Mouse (Mus musculus): ENCODE results near the gene Taar1. TPM values are rescaled to one million over a fixed set of nuclear protein-coding genes. Genes with fewer than 3 reads are reported as not detected.

Taar1 gene
- polyA plus RNA-seq, 1 experiment from 2014 or later, result not detected

DNA sequence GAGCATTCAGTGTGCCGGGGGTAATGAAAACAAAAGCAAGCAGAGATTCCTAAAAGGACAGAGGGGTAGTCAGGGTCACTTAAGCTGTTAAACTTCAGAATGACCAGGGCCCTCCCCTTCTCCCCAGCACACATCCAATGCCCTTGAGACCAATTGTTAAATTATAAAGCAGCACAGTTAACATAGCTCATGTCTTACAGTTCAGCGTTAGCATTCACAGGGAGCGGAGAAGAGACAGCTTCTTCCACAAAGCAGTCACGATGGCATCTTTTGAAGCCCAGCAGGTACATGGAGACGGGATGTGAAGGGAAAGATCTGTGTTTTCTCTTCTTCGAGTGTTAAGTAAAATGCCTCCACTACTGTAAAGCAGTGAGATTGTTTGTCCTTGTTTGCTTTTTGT lies 18.2 kb downstream of the Taar1 start, which contains the start of gene Taar2:
Gene Taar2 (plus strand): TSS at position 261 of the 400 bp plus-strand sequence.
- H3K27ac ChIP-seq (replicated peaks), result no peak within 1 kb of the TSS
- ATAC-seq (ENCODE audit: low FRiP score, low read depth), result no peak
- no peak within 1 kb of the TSS for H3K9ac ChIP-seq
- peak within 1 kb of the TSS; percentile 16; the same call in 1 of the 2 replicates for H3K4me2 ChIP-seq
- WGBS, result 38% methylated on average over 6 of the region's 6 CpGs
- H3K4me1 ChIP-seq (replicated peaks), result no peaks in the 10 kb centered on the region
- H3K27me3 ChIP-seq, result no peaks in the 10 kb centered on the region
- no peaks in the 10 kb centered on the region for H3K9me3 ChIP-seq
- H3K36me3 ChIP-seq, result no peaks in the 10 kb centered on the region
- H3K4me3 ChIP-seq, result no peak within 1 kb of the TSS

DNA sequence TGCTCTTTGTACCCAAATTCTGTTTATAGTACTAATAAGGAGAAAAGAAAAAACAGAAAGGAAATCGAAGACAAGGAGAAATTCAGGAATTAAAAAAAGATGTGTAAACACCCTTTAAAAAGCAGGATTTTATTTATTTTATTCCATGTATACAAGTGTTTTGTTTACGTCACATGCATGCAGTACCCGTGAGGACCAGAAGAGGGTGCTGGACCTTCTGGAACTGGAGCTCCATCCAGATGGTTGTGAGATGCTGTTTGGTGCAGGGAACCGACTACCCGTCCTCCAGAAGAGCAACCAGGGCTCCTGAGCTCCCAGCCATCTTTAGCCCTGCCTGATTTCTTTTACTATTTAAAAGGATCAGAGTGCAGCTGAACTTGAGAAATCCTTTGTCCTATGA lies 22.3 kb downstream of the Taar1 start:
- Histone ChIP-seq H3K36me3 (no peaks in the 10 kb centered on the region), H3K9me3 (no peaks in the 10 kb centered on the region), H3K4me3 (no peak overlapping the region), H3K4me2 (no peak overlapping the region), H3K4me1 (replicated peaks) (no peaks in the 10 kb centered on the region), H3K9ac (no peak overlapping the region), H3K27me3 (no peaks in the 10 kb centered on the region), H3K27ac (replicated peaks) (no peak overlapping the region)
- ATAC-seq (ENCODE audit: low FRiP score, low read depth), result no peak
- 79% methylated on average over 5 of the region's 5 CpGs for WGBS

DNA sequence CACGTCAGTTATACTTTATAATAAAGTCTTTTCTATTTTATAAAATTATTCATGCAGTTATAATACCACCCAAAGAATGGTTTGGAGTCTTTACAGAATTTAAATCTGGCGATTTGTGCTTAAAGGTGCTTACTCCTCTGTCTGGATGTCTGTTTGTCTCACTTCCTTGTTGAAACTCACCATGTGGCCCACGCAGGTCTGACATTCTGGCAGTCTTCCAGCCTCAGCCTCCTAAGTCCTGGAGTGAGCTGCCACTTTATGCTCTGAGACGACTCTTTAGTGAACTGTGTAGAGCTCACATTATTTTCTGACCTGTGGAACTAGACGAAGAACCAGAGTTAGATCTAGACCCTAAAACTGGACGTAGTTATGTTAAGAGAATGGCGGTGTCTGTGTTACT lies 27.9 kb downstream of the Taar1 start:
- Histone ChIP-seq H3K9me3 (no peaks in the 10 kb centered on the region), H3K27ac (replicated peaks) (no peak overlapping the region), H3K4me2 (no peak overlapping the region), H3K4me1 (replicated peaks) (no peaks in the 10 kb centered on the region), H3K4me3 (no peak overlapping the region), H3K27me3 (no peaks in the 10 kb centered on the region), H3K36me3 (no peaks in the 10 kb centered on the region), H3K9ac (no peak overlapping the region)
- 66% methylated on average over 7 of the region's 7 CpGs for WGBS
- no peak for ATAC-seq (ENCODE audit: low FRiP score, low read depth)

DNA sequence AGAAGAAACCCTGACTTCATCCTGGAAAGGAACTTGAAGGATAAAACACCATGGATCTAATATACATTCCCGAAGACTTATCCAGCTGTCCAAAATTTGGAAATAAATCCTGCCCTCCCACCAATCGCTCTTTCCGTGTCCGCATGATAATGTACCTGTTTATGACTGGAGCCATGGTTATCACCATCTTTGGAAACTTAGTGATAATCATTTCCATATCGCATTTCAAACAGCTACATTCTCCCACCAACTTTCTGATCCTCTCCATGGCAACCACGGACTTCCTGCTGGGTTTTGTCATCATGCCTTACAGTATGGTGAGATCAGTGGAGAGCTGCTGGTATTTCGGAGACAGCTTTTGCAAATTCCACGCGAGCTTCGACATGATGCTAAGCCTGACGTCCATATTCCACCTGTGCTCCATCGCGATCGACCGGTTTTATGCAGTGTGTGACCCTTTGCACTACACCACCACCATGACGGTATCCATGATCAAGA lies 29.4 kb downstream of the Taar1 start, which contains the start of gene Taar3:
Gene Taar3 (plus strand): TSS at position 51 of the 498 bp plus-strand sequence.
- no peaks in the 10 kb centered on the region for H3K4me1 ChIP-seq (replicated peaks)
- H3K27ac ChIP-seq (replicated peaks), result no peak within 1 kb of the TSS
- WGBS, result 78% methylated on average over 16 of the region's 16 CpGs
- H3K9me3 ChIP-seq, result no peaks in the 10 kb centered on the region
- H3K27me3 ChIP-seq, result no peaks in the 10 kb centered on the region
- H3K4me3 ChIP-seq, result no peak within 1 kb of the TSS
- H3K36me3 ChIP-seq, result no peaks in the 10 kb centered on the region
- H3K9ac ChIP-seq, result no peak within 1 kb of the TSS
- ATAC-seq (ENCODE audit: low FRiP score, low read depth), result no peak
- H3K4me2 ChIP-seq, result no peak within 1 kb of the TSS

DNA sequence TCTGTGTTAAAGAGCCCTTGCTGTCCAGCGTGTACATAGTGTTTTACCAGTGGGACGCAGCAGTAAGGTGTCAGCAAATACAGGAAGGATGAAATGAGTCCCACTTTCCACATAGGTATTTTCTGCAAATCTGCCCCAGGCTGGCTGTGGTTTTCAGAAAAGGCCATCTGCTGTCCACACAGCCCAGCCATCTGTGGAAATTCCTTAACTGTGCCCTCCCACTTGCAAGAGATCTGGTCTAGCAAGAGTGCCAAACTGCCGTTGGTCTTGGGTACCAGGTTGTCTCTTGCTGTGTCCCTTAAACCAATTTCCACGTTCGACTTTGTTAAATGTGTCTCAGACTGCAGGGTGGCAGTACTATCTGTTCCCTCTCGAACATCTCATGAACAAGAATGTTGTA lies 31.6 kb downstream of the Taar1 start:
- ATAC-seq (ENCODE audit: low FRiP score, low read depth), result no peak
- no peaks in the 10 kb centered on the region for H3K4me1 ChIP-seq (replicated peaks)
- no peak overlapping the region for H3K4me3 ChIP-seq
- no peaks in the 10 kb centered on the region for H3K27me3 ChIP-seq
- H3K9me3 ChIP-seq, result no peaks in the 10 kb centered on the region
- no peak overlapping the region for H3K27ac ChIP-seq (replicated peaks)
- no peak overlapping the region for H3K4me2 ChIP-seq
- 83% methylated on average over 6 of the region's 6 CpGs for whole genome bisulfite sequencing
- no peaks in the 10 kb centered on the region for H3K36me3 ChIP-seq
- no peak overlapping the region for H3K9ac ChIP-seq

DNA sequence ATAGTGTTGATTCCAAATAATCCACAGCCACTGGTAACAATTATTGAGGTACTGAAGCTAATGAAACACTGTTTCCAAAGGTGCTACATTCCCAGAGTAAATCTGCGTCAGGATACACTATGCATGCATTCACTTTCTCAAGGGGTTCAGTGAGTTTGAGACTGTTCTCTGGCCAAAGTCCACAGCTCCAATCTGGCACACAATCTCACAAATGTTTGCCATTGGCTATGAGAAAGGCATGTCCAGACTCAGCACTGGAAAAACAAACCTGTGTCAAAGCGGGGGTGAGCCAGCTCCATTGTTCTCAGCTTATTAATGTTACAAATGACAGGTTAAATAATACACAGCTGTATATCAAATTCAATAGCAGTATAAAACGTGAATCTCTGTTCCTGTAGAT lies 38.9 kb downstream of the Taar1 start:
- Histone ChIP-seq H3K27ac (replicated peaks) (no peak overlapping the region), H3K4me1 (replicated peaks) (no peaks in the 10 kb centered on the region), H3K27me3 (no peaks in the 10 kb centered on the region), H3K9ac (no peak overlapping the region), H3K9me3 (no peaks in the 10 kb centered on the region), H3K4me2 (no peak overlapping the region), H3K4me3 (no peak overlapping the region), H3K36me3 (no peaks in the 10 kb centered on the region)
- 65% methylated on average over 3 of the region's 3 CpGs for WGBS
- no peak for ATAC-seq (ENCODE audit: low FRiP score, low read depth)

DNA sequence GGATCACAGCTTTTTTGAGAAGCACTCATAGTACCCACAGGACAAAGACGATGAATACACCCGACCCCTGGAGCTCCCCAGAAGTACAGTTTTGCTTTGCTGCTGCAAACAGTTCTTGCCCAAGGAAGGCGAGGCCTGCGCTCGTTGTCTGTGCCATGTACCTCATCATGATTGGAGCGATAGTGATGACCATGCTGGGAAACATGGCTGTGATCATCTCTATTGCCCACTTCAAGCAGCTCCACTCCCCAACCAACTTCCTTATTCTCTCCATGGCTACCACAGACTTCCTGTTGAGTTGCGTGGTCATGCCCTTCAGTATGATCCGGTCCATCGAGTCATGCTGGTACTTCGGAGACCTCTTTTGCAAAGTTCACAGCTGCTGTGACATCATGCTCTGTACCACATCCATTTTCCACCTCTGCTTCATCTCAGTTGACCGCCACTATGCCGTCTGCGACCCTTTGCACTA lies 40.3 kb downstream of the Taar1 start, which contains the start of gene Taar4:
Gene Taar4 (plus strand): TSS at position 51 of the 472 bp plus-strand sequence.
- Histone ChIP-seq H3K27ac (replicated peaks) (no peak within 1 kb of the TSS), H3K4me1 (replicated peaks) (no peaks in the 10 kb centered on the region)

DNA sequence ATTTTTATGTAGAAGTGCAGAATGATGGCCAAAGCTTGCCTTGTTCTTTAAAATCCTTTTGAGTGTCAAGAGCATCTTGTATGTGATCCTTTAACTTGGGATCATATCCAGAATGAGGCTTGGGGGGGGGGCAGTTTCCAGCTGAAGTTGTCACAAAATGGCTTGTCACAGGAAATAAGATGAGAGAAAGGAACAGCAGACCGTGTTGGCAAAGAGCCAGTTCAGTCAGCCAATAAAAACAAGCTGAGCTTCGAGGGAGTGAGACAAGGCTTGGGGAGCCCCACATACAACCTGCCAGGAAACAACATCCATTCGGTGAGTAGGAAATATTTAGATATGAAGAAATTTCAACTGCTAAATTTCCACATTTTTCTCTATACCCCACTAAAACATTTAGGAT lies 43.3 kb downstream of the Taar1 start:
- Histone ChIP-seq H3K4me2 (no peak overlapping the region), H3K36me3 (no peaks in the 10 kb centered on the region), H3K4me3 (no peak overlapping the region), H3K9me3 (no peaks in the 10 kb centered on the region), H3K9ac (no peak overlapping the region), H3K27me3 (no peaks in the 10 kb centered on the region), H3K27ac (replicated peaks) (no peak overlapping the region), H3K4me1 (replicated peaks) (no peaks in the 10 kb centered on the region)
- WGBS, result 56% methylated on average over 3 of the region's 3 CpGs
- no peak for ATAC-seq (ENCODE audit: low FRiP score, low read depth)

More for the DNA sequence above, 40.3 kb downstream of the Taar1 start, which contains the start of gene Taar4:
- Histone ChIP-seq H3K36me3 (no peaks in the 10 kb centered on the region), H3K9me3 (no peaks in the 10 kb centered on the region), H3K4me3 (no peak within 1 kb of the TSS), H3K9ac (no peak within 1 kb of the TSS), H3K27me3 (no peaks in the 10 kb centered on the region), H3K4me2 (no peak within 1 kb of the TSS)
- ATAC-seq (ENCODE audit: low FRiP score, low read depth), result no peak
- WGBS, result 94% methylated on average over 13 of the region's 13 CpGs

DNA sequence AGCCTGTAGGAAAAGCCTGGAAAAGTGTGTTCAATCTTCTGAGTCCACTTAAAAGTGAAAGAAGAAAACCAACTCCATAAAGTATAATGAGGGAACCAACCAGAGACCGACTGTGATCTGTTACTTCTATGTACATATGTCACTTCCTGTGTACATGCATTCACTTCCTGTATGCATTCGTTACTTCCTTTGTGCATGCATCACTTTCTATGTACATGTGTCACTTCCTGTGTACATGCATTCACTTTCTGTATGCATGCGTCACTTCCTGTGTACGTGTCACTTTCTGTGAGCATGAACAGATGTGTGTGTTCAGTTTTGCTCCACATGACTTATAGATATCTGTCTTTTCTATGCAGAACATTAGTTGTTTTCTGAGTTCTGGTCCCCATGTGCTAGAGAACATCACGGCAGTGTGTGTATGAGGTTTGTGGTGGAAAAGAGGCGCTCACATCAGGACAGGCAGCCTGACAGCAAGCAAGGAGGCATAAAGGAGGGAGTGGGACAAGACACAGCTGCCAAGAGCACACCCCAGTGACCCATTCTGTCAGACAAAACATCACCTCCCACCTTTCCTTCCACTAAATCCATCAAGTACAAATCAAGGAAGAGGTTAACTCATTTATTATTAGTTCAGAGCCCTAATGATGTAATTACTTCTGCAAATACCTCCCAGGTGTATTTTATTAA lies 44.9 kb downstream of the Taar1 start:
- H3K27ac ChIP-seq (replicated peaks), result no peak overlapping the region
- H3K9me3 ChIP-seq, result no peaks in the 10 kb centered on the region
- no peak overlapping the region for H3K9ac ChIP-seq
- no peaks in the 10 kb centered on the region for H3K36me3 ChIP-seq
- no peak overlapping the region for H3K4me2 ChIP-seq
- H3K4me1 ChIP-seq (replicated peaks), result no peaks in the 10 kb centered on the region
- no peak for ATAC-seq (ENCODE audit: low FRiP score, low read depth)
- WGBS, result 92% methylated on average over 6 of the region's 6 CpGs
- no peak overlapping the region for H3K4me3 ChIP-seq
- H3K27me3 ChIP-seq, result no peaks in the 10 kb centered on the region

DNA sequence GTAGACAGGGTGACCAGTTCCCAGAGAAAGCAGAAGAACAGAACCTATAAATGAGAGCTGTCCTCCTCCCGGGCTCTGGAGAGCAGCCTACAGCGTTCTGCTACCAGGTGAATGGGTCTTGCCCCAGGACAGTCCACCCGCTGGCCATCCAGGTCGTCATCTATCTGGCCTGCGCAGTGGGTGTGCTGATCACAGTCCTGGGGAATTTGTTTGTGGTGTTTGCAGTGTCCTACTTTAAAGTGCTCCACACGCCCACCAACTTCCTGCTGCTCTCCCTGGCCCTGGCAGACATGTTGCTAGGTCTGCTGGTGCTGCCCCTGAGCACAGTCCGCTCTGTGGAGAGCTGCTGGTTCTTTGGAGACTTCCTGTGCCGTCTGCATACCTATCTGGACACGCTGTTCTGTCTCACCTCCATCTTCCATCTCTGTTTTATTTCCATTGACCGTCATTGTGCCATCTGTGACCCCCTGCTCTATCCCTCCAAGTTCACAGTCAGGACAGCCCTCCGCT lies 50.6 kb downstream of the Taar1 start, which contains the start of gene Taar5:
Gene Taar5 (plus strand): TSS at position 51 of the 510 bp plus-strand sequence.
- H3K4me2 ChIP-seq, result no peak within 1 kb of the TSS
- no peak within 1 kb of the TSS for H3K9ac ChIP-seq
- H3K27ac ChIP-seq (replicated peaks), result no peak within 1 kb of the TSS
- no peaks in the 10 kb centered on the region for H3K4me1 ChIP-seq (replicated peaks)
- H3K9me3 ChIP-seq, result no peaks in the 10 kb centered on the region
- no peak for ATAC-seq (ENCODE audit: low FRiP score, low read depth)
- no peak within 1 kb of the TSS for H3K4me3 ChIP-seq
- H3K27me3 ChIP-seq, result no peaks in the 10 kb centered on the region
- H3K36me3 ChIP-seq, result no peaks in the 10 kb centered on the region
- 93% methylated on average over 11 of the region's 11 CpGs for WGBS
